Mouse (Mus musculus) left cerebral cortex, adult 8-10 months (tissue): ENCODE data around the gene Kif1bp. TPM values are rescaled to one million over a fixed set of nuclear protein-coding genes. Genes with fewer than 3 reads are reported as not detected.
"Not testable (repeated sequence)": the region's sequence is repeated elsewhere in the genome, so short reads cannot be mapped to it uniquely, and the experiment has no call there.

Experiments used
- DNase-seq, 2 experiments: peaks; one replicate each; pipeline ENCODE4 v3.0.0; 2022; ENCODE audit warnings: low spot score in 2 of 2
- total RNA-seq, 4 experiments: library from RNA; stranded (reverse); gene quantifications; 2 replicates each; pipeline ENCODE4 v1.2.4; 2022

Kif1bp gene
- total RNA-seq: 100 to 1,000 TPM; 161 to 183 (median 170) TPM

DNA sequence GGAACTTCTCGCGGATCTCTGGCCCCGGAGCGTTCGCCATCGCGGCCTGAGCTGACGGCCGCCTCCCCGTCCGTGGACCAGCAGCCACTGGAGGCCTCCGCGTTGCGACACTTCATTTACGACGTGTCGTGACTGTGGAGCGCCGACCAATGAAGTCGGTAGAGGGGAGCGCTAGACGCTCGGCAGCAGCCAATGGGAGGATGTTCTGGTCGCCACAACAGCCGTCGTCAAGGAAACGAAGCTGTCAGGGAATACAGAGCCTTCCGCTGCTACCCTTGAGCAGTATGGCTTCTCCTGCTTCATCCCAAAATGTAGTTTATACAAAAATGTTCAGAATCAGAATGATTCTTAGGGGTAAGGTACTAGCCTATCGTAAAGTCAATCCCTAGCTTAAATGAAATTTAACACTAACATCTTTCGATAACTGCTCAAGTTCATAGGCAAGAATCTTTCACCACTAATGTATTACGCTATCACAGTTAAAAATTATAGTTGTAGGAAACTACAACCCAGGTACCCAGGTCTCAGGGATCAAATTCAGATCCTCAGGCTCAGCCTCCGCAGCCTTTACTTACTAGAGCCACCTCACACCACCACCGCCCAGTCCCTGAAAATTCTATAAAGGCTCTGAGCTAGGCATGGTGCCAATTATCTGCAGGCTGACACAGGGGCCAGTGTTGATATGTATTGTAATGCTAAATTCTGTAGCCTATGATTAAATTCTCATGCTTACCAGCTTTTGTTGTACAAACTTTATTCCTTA, at the start of gene Kif1bp:
TSS of gene Kif1bp (minus strand) at position 120 of the 763 bp plus-strand sequence.
- peak; percentile 92 to 99 for DNase-seq

DNA sequence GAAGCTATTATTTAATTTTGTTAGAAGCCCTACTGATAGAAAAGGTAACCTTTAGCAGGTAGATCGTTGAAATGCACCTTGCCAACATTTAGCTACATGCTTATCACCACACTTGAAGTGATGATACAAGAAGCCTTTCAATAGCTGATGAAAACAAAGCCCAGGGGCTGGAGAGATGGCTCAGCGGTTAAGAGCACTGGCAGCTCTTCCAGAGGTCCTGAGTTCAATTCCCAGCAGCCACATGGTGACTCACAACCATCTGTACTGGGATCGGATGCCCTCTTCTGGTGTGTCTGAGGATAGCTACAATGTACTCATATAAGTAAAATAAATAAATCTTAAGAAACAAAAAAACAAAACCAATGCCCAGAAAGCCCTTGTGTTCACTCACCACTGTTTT, 25.9 kb upstream of the Kif1bp start:
- no peak for DNase-seq

DNA sequence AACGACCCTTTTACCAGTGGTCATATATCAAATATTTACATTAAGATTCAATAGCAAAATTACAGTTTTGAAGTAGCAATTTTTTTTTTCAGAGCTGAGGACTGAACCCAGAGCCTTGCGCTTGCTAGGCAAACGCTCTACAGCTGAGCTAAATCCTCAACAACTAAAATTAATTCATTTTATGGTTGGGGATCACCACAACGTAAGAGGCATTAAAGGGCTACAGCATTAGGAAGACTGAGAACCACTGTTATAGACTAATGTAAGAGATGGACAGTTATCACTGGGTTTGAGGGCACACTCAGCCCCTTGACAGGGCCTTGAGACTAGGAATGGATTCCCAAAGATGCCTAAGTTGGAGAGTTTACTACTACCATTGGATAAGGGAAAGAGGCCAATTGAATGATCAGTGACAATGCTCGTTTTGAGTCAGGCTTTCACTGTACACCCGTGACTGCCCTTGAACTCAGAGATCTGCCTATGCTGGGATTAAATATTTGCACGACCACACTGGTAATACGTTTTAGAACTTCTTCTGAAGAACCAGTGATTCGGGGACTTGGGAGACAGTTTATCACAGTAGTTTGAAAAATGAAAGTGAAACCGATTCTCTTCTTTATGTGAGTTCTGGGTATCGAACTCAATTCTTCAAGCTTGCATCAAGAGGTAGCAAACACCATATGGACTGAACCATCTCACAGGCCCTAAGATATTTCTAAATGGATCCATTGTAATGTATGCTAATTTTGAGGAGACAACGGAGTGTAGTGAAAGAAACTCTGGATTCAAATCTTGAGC, 25.2 kb upstream of the Kif1bp start:
- no peak for DNase-seq

DNA sequence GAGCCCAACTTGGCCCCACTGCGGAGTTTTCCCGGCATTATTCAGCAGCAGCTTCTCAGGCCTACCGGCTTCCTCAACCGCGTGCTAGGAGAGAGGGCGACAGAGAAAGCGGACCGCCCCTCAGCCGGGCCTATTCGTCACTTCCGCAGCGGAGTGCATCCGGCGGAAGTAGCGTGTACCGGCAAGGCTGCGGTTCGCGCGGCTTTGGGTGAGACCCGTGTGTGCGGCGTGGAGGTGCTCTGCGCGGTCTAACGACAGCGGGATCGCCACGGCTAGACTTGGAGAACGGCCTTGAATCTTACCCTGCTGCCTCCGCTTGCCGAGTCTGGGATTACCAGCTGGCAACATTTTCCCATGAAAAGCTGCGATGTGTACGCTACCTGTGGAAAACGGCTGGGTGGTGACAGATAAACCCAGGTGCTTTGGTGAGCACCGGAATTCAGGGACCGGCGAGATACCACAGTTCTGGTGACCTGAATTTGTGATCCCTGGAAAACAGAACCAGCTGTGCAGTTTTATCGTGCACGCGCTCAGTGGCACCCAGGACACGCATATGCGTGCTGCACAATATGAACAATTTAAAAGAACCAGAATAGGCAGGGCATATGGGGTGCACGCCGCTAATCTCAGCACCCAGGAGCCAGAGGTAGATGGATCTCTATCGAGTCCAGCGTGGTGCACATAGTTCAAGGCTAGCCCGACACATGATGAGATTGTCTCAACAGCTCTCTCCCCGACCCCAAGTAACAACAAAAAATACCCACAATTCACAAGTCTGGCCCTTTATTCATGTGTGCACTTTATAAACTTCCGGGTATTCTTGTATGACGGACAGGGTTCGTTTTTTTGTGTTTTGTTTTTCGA, 24.2 kb upstream of the Kif1bp start, which contains the start of gene Ddx21:
TSS of gene Ddx21 (minus strand) at position 105 of the 864 bp plus-strand sequence.
- DNase-seq: peak; percentile 76 to 81

DNA sequence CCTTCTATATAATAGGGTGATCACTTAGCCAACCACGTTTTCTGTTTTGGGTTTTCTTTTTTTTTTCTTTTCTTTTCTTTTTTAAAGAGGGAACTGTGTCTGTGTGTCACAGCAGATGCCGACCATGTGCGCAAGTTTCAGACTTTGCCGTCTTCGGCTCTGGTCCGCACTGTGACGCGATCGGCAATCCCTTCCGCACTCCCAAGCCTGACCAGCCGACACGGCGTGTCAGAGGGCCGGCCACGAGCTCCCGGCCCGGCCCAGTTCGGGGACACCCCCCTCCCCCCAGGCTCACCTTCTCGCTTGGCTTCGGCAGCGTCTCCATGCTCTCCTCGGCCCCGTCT, 23.5 kb upstream of the Kif1bp start:
- DNase-seq: no peak

DNA sequence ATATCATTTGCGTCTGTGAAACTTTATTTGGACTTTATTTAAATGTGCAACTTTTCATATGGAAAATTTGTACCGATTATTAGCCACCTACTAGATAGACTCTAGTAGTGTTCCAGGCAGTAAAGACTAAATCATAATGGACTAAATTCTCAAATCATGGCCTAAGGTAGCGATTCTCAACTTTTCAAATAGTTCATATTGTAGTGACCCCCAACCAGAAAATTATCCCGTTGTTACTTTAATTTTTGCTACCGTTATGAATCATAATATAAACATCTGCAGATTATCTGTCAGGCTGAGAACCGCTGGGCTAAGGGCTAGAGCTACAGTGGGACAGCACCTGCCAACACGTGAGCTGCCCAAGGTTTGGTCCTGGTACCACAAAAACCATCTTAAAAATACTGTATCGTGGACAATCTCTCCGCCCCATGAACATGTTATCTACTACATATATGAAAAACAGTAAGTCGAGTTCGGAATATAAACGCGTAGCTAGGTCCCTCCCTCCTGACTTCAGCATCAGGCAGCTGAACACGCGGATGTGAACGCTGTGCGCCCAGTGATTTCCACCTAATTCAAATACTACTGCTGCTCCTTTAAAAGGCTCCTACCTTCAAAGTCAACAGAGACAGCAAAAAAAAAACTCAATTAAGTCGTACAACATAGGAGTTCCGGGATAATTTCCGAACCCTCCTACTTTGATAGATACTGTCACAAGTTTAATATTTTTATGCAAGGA, 23.0 kb upstream of the Kif1bp start:
- DNase-seq: no peak

DNA sequence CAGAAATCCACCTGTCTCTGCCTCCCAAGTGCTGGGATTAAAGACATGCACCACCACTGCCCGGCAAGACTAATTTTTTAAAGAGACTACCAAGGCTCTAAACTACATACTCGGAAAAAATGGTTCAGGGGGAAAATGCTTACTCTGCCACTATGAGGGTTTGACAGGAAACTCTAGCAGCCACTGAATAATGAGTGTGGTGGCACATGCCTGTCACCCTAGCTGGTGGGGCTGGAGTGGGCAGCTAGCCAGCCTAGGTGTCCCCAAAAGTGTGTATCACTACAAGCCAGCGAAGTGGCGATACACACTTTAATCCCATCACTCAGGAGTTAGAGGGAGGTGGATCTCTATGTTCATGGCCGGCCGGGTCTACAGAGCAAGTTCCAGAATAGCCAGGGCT, 21.8 kb upstream of the Kif1bp start:
- DNase-seq: no peak

DNA sequence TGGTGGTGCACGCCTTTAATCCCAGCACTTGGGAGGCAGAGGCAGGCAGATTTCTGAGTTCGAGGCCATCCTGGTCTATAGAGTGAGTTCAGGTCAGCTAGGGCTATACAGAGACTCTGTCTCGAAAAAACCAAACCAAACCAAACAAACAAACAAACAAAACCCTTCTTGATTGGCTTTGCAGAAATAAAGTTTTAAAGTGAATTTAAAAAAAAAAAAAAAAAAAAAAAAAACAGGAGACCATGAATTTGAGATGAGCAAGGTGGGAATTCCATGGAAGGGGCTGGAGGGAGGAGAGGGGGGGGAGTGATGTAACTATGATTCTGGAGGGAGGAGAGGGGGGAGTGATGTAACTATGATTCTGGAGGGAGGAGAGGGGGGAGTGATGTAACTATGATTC, 21.1 kb upstream of the Kif1bp start:
- DNase-seq: not testable (repeated sequence)

DNA sequence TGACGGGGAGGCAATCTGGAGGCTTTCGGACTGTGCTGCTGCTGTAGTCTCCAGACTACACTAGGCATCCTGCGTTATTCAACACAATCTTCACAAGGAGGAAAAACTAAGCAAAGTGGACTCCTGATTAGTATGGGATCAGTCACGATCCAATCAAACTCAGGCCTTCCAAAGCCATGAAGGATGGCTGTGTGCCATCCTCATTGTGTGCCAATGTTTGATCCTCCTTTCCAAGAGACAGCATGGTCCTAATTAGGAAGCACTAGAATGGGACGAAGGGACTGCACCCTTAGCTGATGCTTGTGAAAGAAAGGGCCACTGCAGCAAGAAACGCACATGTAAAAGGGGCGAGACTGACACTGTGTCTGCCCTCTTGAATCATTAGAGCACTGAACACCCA, 14.2 kb upstream of the Kif1bp start:
- no peak for DNase-seq

DNA sequence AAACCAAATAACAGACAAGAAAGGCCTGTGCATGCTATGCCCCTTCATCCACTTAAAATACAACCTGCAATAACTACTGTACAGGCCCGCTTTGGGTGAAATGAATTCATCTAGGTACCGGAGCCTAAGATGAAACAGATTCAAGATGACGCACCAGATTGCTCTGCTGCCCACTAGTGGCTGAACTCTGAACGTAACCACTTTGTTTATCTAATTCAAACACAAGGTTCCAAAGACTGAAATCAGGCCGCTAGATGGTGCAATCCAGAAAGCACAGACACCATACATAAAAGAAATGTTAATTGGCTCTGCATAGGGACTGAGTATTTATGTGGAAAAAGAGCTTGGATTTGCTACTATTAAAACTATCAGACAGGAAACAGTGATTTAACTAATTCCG, 11.9 kb upstream of the Kif1bp start:
- peak; percentile 70 to 85 for DNase-seq

DNA sequence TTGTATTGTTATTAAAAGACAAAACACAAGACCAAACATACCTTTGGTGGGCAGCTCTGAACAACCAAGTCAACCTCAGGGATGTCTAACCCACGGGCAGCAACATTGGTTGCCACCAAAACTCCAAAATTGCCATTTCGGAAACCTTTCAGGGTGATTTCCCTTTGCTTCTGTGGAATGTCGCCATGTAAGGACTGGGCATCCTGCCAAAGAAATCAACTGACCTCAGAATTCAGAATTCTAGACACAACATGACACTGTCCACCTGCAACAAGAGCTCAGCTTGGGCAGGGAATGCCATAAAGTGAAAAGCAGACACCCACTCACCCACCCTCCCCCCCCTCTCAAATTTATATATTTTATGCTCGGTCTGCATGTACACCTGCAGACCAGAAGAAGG, 10.4 kb upstream of the Kif1bp start:
- DNase-seq: no peak

DNA sequence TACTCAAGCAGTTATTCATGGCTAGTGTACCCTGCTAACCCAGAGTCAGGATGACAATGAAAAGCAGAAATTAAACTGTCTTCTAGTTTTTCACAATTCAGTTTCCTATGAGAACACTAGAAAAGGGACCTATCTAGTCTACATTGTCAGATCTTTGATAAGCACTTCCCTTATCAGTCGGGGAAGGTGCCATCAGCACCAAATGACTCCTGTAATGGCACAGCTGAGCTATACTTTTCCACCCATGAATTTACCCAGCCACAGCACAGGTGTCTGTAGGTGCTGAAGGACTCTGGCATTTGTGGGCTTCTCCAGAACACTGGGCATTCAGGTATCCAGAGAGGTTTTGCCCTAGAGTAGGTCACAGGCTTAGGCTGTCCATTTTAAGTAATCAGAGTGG, 5.0 kb upstream of the Kif1bp start:
- no peak for DNase-seq

DNA sequence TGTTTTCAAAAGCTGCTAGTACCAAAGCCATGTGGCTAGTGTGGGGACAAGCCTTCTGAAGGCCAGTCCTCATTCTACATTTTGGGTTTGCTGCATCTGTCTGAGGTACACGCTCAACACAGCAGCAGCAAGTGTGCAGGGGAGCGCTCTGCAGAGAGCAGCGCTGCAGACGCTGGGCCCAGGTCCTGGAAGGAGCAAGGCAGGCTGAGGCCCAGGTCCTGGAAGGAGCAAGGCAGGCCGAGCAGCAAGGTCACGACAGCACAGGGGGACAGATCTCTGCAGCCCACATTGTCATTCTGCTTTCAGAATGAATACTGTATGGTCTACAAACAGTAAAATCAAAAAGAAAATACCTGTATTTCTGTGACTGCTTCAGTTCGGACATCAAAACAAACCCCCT, 4.4 kb upstream of the Kif1bp start:
- no peak for DNase-seq

DNA sequence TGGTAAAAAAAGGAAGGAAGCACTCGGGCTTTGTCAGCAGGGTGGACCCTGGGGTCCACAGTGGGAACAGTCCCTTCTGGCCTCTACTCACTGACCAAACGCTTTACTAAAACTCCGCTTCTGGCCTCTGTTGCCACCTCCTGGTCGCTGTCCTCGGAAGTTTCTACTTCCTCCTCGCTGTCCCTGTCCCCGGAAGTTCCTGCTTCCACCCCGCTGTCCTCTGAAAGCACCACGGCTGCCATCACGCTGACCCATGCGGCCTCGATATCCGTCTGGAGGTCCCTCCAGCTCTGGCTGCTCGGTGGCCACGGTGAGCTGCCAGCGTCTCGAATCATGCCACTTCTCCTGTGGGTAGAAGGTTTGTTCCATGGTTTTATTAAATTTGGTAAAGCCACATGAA, 4.0 kb upstream of the Kif1bp start:
- no peak for DNase-seq

DNA sequence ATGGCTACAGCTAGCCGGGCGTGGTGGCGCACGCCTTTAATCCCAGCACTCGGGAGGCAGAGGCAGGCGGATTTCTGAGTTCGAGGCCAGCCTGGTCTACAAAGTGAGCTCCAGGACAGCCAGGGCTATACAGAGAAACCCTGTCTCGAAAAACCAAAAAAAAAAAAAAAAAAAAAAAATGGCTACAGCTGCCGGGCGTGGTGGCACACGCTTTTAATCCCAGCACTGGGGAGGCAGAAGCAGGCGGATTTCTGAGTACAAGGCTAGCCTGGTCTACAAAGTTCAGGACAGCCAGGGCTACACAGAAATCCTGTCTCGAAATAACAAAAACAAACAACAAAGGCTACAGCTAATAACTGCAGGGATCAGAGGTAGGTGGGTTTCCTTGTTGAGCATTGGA, 872 bp upstream of the Kif1bp start:
- not testable (repeated sequence) for DNase-seq

DNA sequence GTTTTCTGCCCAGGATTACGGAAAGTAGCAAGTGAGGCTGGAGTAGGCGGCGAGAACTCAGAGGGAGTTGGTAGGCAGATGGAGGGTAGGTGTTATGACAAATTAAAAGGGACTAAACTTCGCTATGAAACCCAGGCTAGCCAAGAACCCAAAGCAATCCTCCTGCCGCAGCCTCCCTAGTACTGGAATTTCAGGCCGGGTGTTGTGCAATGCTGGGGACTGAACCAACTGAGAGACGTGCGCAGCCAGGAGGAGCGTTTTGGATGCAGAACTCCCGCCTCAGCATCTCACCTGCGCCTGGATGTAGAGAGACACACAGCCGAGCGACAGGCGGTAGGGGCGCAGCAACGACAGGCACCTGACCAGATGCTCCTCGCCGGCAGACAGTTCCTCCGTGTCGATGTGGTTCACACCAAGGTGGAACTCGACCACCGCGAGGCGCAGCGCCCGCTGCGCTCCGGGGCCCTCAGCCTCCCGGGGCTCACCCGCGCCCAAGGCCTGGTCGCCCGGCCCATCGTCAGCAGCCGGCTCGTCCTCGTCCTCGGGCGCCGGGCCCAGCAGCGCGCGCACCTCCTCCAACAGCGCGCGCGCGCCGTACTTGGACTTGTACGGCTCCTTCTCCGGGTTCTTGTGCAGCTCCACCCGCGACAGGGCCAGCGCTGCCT, 452 bp downstream of the Kif1bp start:
- peak in 1 of 2 experiments; percentile 39 for DNase-seq

DNA sequence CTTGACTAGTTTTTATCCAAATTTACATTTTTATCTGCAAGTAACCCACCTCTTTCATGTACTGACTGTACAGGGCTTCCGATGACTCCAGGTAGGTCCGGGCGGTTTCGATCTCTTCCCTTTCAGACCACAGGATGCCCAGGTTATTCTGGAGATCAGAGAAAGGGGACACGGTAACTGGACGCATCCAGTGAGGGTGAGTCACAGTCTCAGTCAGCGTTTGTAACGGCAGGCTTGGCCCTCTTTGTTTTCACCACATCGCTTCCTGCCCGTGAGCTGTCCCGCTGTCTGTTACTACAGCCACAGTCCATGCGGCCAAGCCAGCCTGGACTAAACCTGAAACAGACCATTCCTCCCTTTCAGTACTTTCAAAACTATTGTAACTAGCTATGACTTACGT, 3.3 kb downstream of the Kif1bp start:
- DNase-seq: no peak

DNA sequence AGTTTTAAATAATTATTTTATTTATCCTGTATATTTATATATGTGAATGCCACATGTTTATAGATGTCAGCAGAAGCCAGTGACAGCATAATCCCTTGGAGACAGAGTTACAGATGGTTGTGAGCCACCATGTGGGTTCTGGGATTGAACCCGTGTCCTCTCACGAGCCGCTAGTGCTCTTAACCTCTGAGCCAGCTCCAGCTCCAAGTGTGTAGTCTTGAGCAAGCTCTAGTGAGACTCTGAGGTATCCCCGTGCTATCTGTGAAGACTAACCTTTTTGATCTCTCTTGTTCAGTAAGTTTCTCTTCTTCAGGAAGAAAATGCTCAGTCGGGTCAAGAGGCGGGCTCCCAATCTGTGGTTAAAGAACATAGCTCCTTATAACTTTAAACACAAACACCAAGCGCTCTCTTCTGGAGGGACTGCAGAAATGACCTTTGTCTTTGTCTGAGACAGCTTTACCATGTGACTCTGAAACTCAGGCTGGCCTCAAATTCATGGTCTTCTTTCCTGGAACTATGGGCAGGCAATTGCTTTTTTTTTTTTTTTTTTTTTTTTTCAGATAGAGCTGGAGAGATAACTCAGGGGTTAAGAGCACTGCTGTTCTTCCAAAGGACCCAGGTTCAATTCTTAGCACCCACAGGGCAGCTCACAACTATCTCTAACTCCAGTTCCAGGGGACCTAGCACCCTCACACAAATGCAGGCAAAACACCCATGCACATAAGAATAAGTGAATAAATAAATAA, 8.0 kb downstream of the Kif1bp start:
- DNase-seq: no peak

DNA sequence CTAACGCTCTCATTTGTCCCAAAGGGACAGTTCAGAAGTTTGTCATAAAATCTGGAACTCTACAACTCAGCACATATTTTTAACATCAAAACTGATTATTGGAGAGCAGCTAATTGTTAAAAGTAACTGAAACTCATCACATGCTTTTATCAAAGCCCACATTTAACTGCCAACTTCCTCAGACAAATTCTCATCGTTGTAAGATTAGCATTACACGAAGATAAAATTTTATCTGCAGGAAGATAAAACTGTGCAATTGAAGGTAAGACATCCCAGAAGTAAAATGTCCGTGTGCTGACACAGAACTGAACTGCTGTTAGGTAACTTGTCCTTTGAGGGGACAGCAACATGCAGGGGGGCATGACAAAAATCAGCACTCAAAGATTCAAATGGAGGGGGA, 9.4 kb downstream of the Kif1bp start:
- DNase-seq: no peak

DNA sequence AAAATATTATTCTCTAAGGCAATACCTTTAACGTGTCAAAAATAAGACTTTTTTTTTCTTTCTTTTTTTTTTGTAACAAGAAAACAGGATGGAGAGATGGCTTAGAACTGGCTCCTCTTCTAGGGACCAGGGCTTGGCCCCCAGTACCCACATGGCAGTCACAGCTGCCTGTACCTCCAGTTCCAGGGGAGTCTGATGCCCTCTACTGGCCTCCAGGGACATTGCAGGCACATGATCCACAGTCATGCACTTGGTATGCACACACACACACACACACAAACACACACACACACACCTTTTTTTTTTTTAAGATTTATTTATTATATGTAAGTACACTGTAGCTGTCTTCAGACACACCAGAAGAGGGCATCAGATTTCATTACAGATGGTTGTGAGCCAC, 20.5 kb downstream of the Kif1bp start:
- DNase-seq: no peak
